Mouse (Mus musculus) duodenum, adult 2 months (tissue): ENCODE measurements around the gene Acss1. TPM values are rescaled to one million over a fixed set of nuclear protein-coding genes. Genes with fewer than 3 reads are reported as not detected.

Experiments
- polyA plus RNA-seq: library from polyadenylated mRNA; depleted of rRNA; stranded (reverse); fragments of >200 nt; gene quantifications from 2 replicates; pipeline ENCODE4 v1.2.3, GENCODE M21; 2012; ENCODE audit warnings: low replicate concordance; rRNA removed

Acss1 gene
- polyA plus RNA-seq, result 75.3 and 174 TPM in 2 replicates

GRCm38 (mm10) chr2:150667820-150668766 lies at the start of gene Acss1:
Gene Acss1, minus strand, starts transcription at chr2:150668500.

GRCm38 (mm10) chr2:150689223-150689800 lies 21.0 kb upstream of the Acss1 start, which contains the start of gene Vsx1:
Gene Vsx1, minus strand, starts transcription at chr2:150689360.

GRCm38 (mm10) chr2:150608087-150608799 lies 60.1 kb downstream of the Acss1 start, which contains the start of gene Apmap:
Gene Apmap, minus strand, starts transcription at chr2:150608567.

GRCm38 (mm10) chr2:150569847-150570590 lies 98.3 kb downstream of the Acss1 start, which contains the start of gene Cst7:
Gene Cst7, plus strand, starts transcription at chr2:150570415.

Other genes starting within 250 kb of the Acss1 start
- gene Zfp442, start 217.0 kb downstream of the Acss1 start, polyA plus RNA-seq, result not detected in 2 replicates
- not detected in 2 replicates for gene Zfp345, start 183.4 kb downstream of the Acss1 start, polyA plus RNA-seq
- 0.96 and 5.5 TPM in 2 replicates for gene Cst7, start 98.1 kb downstream of the Acss1 start, polyA plus RNA-seq
- 13.1 and 29.8 TPM in 2 replicates for gene Apmap, start 59.9 kb downstream of the Acss1 start, polyA plus RNA-seq
- gene Vsx1, start 20.9 kb upstream of the Acss1 start, polyA plus RNA-seq, result not detected in 2 replicates
- gene Entpd6, start 80.5 kb upstream of the Acss1 start, polyA plus RNA-seq, result 20.6 and 22.3 TPM in 2 replicates
- gene Pygb, start 118.2 kb upstream of the Acss1 start, polyA plus RNA-seq, result 15.2 and 21.1 TPM in 2 replicates
- gene Abhd12, start 236.2 kb upstream of the Acss1 start, polyA plus RNA-seq, result 37.9 and 106 TPM in 2 replicates
- gene Gins1, start 236.9 kb upstream of the Acss1 start, polyA plus RNA-seq, result 0.74 and 1.1 TPM in 2 replicates